Mouse (Mus musculus) heart, embryonic 15.5 days (tissue): ENCODE measurements at regions not wholly inside any gene's neighbourhood (a gene's known extent, or its start where the extent isn't known, plus 50 kb on each side); places are given as distances from the start of the nearest gene placed in this dataset.

Experiments
- ATAC-seq: fragments of 200-750 bp; cut with Nextera tagmentation; replicated peaks from 2 replicates; pipeline ENCODE4 v1.8.0; 2017; ENCODE audit warnings: low read depth, moderate TSS enrichment; ENCODE audit not compliant: insufficient number of reproducible peaks, insufficient read depth, low FRiP score
- H3K27ac ChIP-seq: fragments of 300-500 bp; sonication (generic); 2 replicates; pipeline ENCODE4 v1.5.1; 2015; ENCODE audit warnings: mild to moderate bottlenecking, inconsistent platforms
- H3K27me3 ChIP-seq: fragments of 300-500 bp; sonication (generic); 2 replicates; pipeline ENCODE4 v1.6.1; 2015; ENCODE audit warnings: inconsistent platforms
- H3K36me3 ChIP-seq: fragments of 300-500 bp; sonication (generic); 2 replicates; pipeline ENCODE4 v1.6.1; 2015; ENCODE audit warnings: mild to moderate bottlenecking, inconsistent platforms
- H3K4me1 ChIP-seq: fragments of 300-500 bp; sonication (generic); replicated peaks from 2 replicates; pipeline ENCODE4 v1.6.1; 2015; ENCODE audit warnings: inconsistent platforms
- H3K4me2 ChIP-seq: fragments of 300-500 bp; sonication (generic); 2 replicates; pipeline ENCODE4 v1.6.1; 2015; ENCODE audit warnings: inconsistent platforms, mild to moderate bottlenecking, moderate library complexity
- H3K4me3 ChIP-seq: fragments of 300-500 bp; sonication (generic); 2 replicates; pipeline ENCODE4 v1.5.1; 2015; ENCODE audit warnings: mild to moderate bottlenecking, inconsistent platforms
- H3K9ac ChIP-seq: fragments of 300-500 bp; sonication (generic); 2 replicates; pipeline ENCODE4 v1.6.1; 2015; ENCODE audit warnings: mild to moderate bottlenecking, inconsistent platforms
- H3K9me3 ChIP-seq: fragments of 300-500 bp; sonication (generic); replicated peaks from 2 replicates; pipeline ENCODE4 v1.6.1; 2016; ENCODE audit warnings: inconsistent platforms
- WGBS: fragments of 180-500 bp; shearing (Covaris S2); methylation state at CpG from one replicate; pipeline ENCODE4 v1.1.7; 2015; ENCODE audit warnings: mixed read lengths; 5-methylcytosine and 5-hydroxymethylcytosine counted together

DNA sequence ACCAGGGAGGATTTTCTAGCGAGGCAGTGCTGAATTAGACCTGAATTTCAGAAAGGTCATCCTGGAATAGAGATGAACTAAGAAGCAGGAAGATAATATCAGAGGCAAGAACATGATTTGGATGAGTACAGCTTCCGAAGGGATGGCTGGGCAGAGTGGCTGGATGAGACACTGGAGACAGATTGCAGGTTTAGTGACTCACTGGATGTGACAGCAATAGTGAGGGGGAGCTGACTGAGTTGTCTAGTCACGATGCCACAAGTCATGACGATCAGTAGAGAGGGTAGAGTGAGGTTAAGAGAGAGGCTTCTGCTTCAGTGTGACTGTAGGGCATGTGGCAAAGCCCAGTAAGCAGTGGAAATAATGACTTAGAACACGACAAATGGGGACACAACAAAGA is 181.3 kb upstream of the Npy start:
- Histone ChIP-seq H3K4me3 (no peak overlapping the region), H3K36me3 (no peaks in the 10 kb centered on the region), H3K4me2 (no peak overlapping the region), H3K9ac (no peak overlapping the region), H3K9me3 (no peaks in the 10 kb centered on the region), H3K27me3 (no peaks in the 10 kb centered on the region), H3K4me1 (no peaks in the 10 kb centered on the region), H3K27ac (no peak overlapping the region)
- WGBS = 74% methylated on average over 5 of the region's 5 CpGs
- ATAC-seq = no peak

DNA sequence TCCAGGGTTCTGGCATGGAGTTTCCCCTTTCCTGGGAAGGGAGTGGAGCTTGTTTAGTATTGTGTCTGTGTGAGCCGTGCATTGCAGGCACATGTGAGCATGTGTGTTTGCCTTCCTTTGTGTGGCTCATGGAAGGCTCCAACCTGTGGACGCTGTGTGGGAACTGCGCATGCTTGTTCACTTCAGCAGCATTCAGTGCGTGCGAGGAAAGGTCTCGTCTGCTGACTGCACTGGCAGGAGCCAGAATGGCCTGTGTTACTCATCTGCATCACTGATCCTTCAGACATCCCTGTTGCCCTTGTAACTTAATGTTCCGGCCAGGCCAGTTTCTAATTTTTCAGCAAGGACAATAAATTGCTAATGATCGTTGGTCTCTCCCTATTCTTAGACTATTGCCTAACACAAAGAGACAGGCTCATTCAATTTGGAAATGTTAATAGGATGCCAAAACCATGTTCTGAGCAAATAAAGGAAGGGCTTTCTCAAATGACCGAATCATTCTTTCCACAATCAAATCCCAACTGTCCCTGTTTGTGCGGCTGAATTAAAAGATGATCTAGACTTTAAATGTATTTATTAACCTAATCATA is 167.9 kb upstream of the Npy start:
- Histone ChIP-seq H3K4me2 (no peak overlapping the region), H3K9ac (no peak overlapping the region), H3K9me3 (no peaks in the 10 kb centered on the region), H3K36me3 (no peaks in the 10 kb centered on the region), H3K4me3 (no peak overlapping the region), H3K27me3 (no peaks in the 10 kb centered on the region), H3K4me1 (no peaks in the 10 kb centered on the region), H3K27ac (no peak overlapping the region)
- 83% methylated on average over 10 of the region's 10 CpGs for whole genome bisulfite sequencing
- ATAC-seq = no peak

DNA sequence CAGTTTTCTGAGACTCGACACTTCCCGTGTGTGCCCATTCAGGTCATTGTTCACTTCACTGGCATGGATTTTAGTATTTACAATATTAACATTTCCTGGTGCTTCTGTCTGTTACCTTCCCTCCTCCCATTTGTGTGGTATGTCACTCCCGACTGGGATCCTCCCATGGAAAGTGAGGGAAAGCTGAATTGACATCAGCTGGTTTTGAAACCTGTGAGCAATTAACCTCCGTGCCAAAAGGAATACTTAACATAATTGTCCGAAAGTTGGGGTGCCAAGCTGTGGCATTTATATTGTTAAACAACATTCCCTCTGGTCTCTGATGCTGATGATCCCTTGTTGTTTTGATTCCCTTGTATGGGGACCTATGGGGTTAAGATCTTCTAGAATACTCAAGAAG is 167.3 kb upstream of the Npy start:
- no peaks in the 10 kb centered on the region for H3K9me3 ChIP-seq
- WGBS = 69% methylated on average over 5 of the region's 5 CpGs
- ATAC-seq = no peak

DNA sequence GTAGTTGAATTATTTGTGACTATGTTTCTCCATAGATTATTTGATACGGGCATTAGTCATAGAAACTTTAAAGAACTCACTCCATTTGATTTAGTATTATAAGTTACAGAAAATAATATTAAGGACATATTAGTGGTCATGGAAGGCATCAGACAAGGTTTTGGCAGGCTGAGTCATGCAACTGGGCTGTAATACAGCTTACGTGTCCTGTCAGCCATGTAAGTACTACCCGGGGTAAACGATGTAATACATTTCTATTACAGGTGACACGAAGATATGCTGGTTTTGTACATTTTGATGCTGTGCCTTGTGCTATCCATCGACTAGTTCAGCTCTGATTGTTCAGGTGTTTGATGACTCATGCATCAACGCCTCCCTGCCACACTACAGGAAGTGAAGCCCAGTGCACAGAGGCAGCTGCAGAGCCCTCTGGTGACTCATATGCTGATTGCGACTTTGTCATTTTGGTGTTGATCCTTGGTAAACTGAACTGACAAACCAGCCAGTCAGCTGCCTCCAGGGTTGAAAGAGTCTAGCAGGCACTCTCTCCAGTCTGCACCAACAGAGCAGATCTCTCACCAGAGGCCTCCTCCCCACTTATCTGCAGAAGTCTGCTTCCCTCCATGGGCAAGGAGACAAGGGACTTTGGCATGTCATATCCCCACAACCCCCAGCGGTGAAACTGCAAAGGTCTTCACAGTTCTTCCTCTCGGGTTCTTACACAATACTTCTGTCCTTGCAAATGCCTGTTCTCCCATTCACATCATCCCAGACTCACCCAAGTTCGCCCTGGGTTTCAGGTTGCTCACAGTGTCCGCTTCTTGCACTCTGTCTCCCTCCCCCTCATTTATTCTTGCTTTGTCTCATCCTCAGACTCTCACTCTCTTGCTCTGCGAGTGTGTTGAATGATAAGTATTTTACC is 165.9 kb upstream of the Npy start:
- Histone ChIP-seq H3K9me3 (no peaks in the 10 kb centered on the region), H3K4me2 (no peak overlapping the region), H3K4me1 (no peaks in the 10 kb centered on the region), H3K36me3 (no peaks in the 10 kb centered on the region), H3K4me3 (no peak overlapping the region), H3K9ac (no peak overlapping the region), H3K27me3 (no peaks in the 10 kb centered on the region), H3K27ac (no peak overlapping the region)
- no peak for ATAC-seq
- WGBS = 58% methylated on average over 13 of the region's 13 CpGs

More for the DNA sequence above, 167.3 kb upstream of the Npy start:
- no peaks in the 10 kb centered on the region for H3K36me3 ChIP-seq
- H3K9ac ChIP-seq = no peak overlapping the region
- H3K4me1 ChIP-seq = no peaks in the 10 kb centered on the region
- H3K4me2 ChIP-seq = no peak overlapping the region
- H3K27ac ChIP-seq = no peak overlapping the region
- no peaks in the 10 kb centered on the region for H3K27me3 ChIP-seq
- no peak overlapping the region for H3K4me3 ChIP-seq

DNA sequence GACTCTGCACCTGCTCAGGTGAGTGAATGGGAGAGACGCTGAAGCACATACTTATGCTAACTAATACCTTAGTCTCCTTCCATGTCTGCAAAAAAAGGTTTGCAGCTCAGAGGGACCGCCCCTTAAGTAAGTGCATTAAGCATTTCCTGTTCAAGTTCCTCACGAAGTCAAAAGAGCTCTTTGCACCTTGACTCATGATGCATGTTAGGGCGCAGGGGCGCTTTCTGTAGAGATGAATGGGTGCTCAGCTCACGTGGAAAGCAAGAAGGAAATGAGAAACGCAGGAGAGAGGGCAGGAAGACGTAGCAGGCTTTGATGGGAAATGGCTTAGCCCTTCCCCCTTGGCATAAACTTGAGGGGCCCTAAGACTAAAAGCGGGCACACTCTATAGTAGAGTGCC is 164.5 kb upstream of the Npy start:
- H3K9me3 ChIP-seq = no peaks in the 10 kb centered on the region
- no peak overlapping the region for H3K4me3 ChIP-seq
- no peak overlapping the region for H3K4me2 ChIP-seq
- no peaks in the 10 kb centered on the region for H3K4me1 ChIP-seq
- H3K9ac ChIP-seq = no peak overlapping the region
- H3K27ac ChIP-seq = no peak overlapping the region
- H3K27me3 ChIP-seq = no peaks in the 10 kb centered on the region
- no peak for ATAC-seq
- no peaks in the 10 kb centered on the region for H3K36me3 ChIP-seq
- WGBS = 71% methylated on average over 9 of the region's 9 CpGs

DNA sequence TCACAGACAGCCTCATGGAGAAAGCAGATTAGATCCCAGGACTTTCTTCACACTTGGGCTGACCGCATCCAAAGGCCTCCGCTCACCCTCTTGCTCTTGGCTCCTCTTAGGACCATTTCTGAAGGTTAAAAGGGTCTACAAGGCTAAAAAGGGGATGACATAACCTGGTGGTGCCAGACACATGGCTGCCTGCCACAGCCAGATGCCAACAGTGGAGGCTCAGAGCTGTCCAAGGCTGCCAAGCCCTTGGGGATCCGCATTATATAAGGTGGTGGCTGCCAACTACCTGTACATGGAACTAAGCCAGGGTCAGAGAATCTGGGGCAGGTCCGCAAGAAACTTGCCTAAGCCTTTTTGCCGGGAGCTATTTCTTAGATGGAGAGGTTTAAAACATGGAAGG is 151.5 kb upstream of the Npy start:
- H3K4me3 ChIP-seq = no peak overlapping the region
- no peak overlapping the region for H3K4me2 ChIP-seq
- no peak for ATAC-seq
- H3K9me3 ChIP-seq = no peaks in the 10 kb centered on the region
- H3K4me1 ChIP-seq = 0 out of 2 replicates have a peak, but pooled peaks cover 4% of the 10 kb centered on the region
- no peak overlapping the region for H3K9ac ChIP-seq
- 66% methylated on average over 5 of the region's 5 CpGs for WGBS
- no peak overlapping the region for H3K27ac ChIP-seq
- no peaks in the 10 kb centered on the region for H3K27me3 ChIP-seq
- no peaks in the 10 kb centered on the region for H3K36me3 ChIP-seq

DNA sequence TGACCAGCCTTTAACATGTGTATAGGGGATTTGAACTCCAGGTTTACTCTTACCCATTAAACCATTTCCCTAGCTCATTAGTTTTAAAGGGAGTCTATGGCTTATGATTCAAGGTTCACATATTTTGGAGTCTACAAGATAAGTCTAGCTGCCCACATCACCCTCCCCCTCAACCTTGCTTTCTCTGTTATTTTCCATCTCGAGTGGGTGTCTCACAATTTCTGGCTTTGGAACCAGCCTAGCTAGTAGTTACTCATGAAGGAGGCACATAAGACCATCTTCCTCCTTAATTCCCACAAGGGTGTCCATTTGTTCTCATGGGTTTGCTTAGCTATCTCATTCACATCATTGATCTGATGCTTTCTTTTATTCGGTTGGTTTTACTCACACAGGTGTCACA is 150.6 kb upstream of the Npy start:
- no peak overlapping the region for H3K27ac ChIP-seq
- H3K4me3 ChIP-seq = no peak overlapping the region
- no peaks in the 10 kb centered on the region for H3K27me3 ChIP-seq
- H3K36me3 ChIP-seq = no peaks in the 10 kb centered on the region
- 68% methylated on average over 2 of the region's 2 CpGs for WGBS
- H3K4me2 ChIP-seq = no peak overlapping the region
- no peak for ATAC-seq
- 0 out of 2 replicates have a peak, but pooled peaks cover 4% of the 10 kb centered on the region for H3K4me1 ChIP-seq
- H3K9me3 ChIP-seq = no peaks in the 10 kb centered on the region
- H3K9ac ChIP-seq = no peak overlapping the region

DNA sequence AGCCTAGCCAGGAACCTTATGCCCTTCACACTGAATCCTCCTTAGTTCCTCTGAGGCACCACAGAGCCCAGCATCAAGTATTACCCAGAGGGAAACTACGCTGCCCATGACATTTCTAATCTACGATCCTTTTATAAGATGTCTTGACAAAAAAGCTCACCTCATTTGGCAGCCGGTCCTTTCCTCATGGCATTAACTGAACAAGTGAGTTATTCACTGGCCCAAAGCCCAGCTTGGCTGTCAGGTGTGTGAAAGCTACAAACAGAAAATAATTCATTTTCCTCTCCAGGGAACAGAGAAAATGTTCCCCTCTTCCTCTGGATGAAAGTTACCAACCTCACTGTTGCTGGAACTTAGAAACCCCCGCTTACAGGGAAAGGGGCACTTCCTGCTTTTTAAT is 135.7 kb upstream of the Npy start:
- Histone ChIP-seq H3K27me3 (no peaks in the 10 kb centered on the region), H3K4me2 (no peak overlapping the region), H3K27ac (no peak overlapping the region), H3K4me1 (0 out of 2 replicates have a peak, but pooled peaks cover under 1% of the 10 kb centered on the region), H3K36me3 (no peaks in the 10 kb centered on the region), H3K4me3 (no peak overlapping the region), H3K9ac (no peak overlapping the region), H3K9me3 (no peaks in the 10 kb centered on the region)
- ATAC-seq = no peak
- 67% methylated on average over 4 of the region's 4 CpGs for WGBS

DNA sequence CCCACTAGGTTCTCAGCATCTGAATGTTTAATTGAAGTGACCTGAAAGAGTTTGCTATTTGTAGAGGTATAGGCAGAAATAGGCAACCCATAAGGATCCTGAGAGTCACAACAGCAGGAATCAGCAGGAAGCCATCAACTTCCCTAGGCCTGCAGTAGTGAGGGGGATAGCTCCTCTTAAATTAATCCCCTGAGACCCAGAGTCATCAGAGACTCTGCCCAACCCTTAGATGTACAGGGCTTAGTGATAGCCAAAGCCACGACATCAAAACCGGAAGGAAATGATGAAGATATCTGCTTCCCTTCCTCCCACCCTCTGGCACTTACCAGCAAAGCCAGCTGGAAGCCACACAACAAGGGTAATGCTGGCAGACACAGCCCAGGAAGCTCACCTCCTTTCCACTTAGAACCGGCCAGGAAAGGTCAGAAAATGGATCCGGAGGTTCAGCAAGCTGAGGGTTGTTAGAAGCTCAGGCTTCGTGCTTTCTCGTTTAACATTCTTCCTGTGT is 130.4 kb upstream of the Npy start:
- no peak overlapping the region for H3K4me3 ChIP-seq
- no peaks in the 10 kb centered on the region for H3K36me3 ChIP-seq
- 0 out of 2 replicates have a peak overlapping the region, but pooled peaks have one; percentile 9 for H3K27ac ChIP-seq
- H3K27me3 ChIP-seq = no peaks in the 10 kb centered on the region
- H3K4me2 ChIP-seq = no peak overlapping the region
- no peaks in the 10 kb centered on the region for H3K9me3 ChIP-seq
- 0 out of 2 replicates have a peak, but pooled peaks have one; percentile 22 for ATAC-seq
- no peak overlapping the region for H3K9ac ChIP-seq
- 15% methylated on average over 6 of the region's 6 CpGs for WGBS
- 0 out of 2 replicates have a peak, but pooled peaks cover 7% of the 10 kb centered on the region for H3K4me1 ChIP-seq

DNA sequence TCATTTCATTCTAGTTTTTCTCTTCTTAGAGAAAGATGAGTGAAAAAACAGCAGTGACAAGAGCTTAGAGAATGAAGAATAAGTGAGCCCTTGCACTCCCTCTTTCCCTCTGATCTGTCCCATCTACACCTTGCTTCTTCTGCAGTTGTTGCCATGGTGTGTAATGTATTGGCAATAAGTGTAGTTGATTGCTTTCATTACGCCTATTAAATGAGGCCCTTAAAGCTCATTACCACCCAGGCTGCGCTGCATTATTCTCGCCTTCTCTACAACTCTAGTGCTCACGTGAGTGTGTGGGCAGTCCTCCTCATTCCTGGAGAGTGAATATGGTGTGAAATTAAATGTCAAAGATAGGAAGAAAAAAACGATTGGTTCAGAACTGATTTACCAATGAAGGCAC is 127.7 kb upstream of the Npy start:
- no peak for ATAC-seq
- Histone ChIP-seq H3K4me3 (no peak overlapping the region), H3K27ac (no peak overlapping the region), H3K27me3 (no peaks in the 10 kb centered on the region), H3K9ac (no peak overlapping the region), H3K4me1 (0 out of 2 replicates have a peak, but pooled peaks cover 7% of the 10 kb centered on the region), H3K9me3 (no peaks in the 10 kb centered on the region), H3K4me2 (no peak overlapping the region), H3K36me3 (no peaks in the 10 kb centered on the region)
- 74% methylated on average over 5 of the region's 5 CpGs for WGBS

DNA sequence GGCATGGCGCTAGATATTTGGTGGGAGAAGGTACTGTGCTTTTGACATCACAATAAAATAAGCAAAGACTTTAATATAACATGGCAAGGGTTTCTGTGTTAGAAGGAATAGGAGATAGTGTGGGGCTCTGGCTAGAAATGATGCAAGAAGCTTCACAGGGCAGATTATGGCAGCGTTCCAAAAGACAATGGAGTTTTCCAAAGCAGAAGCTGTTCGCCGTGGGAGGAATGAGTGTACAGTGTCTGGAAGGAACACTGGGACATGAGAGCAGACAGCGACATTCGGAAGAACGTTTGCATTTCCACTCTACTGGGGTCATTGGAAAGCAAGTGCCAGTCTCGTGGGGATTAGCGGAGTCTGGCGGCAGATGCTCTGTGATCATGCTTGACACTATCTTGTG is 125.5 kb upstream of the Npy start:
- no peak overlapping the region for H3K9ac ChIP-seq
- H3K9me3 ChIP-seq = no peaks in the 10 kb centered on the region
- 74% methylated on average over 10 of the region's 10 CpGs for WGBS
- no peaks in the 10 kb centered on the region for H3K36me3 ChIP-seq
- no peak overlapping the region for H3K4me2 ChIP-seq
- no peak overlapping the region for H3K4me3 ChIP-seq
- H3K4me1 ChIP-seq = 0 out of 2 replicates have a peak, but pooled peaks cover 4% of the 10 kb centered on the region
- no peak for ATAC-seq
- H3K27ac ChIP-seq = no peak overlapping the region
- no peaks in the 10 kb centered on the region for H3K27me3 ChIP-seq
